ENCODE assay signal across 27 mouse cellular contexts in genomic region chr16:35406706-35407105, GRCm38 (mm10). TPM values are rescaled to one million over a fixed set of nuclear protein-coding genes. Genes with fewer than 3 reads are reported as not detected.
DNase-seq lines count a peak whose midpoint lies in the region; ATAC-seq and TF ChIP-seq lines count a peak whose summit lies in the region.
"Had no signal": no experiment of that assay in that cellular context is flagged by ENCODE, and none has a peak within 500 bp of the region (broad histone marks: within the 10 kb centered on the region; RNA-seq: fewer than 3 reads in every experiment).

No protein-coding gene starts in this region.

- H3K9ac ChIP-seq in heart, embryonic 12.5 days: no peak overlapping the region
- no peak overlapping the region for H3K9ac ChIP-seq in kidney, embryonic 14.5 days (ENCODE audit: low read depth, low read length)
- no peak overlapping the region for H3K9ac ChIP-seq in kidney, postnatal 0 days (ENCODE audit: low read depth, low read length)
- H3K9ac ChIP-seq in neural tube, embryonic 15.5 days (replicated peaks): no peak overlapping the region
- no peak overlapping the region for H3K9ac ChIP-seq in intestine, embryonic 15.5 days
- H3K9ac ChIP-seq: forebrain, embryonic 13.5 days; heart, embryonic 15.5 days; hindbrain, embryonic 15.5 days had no signal

- no peak overlapping the region for H3K27ac ChIP-seq in heart, embryonic 12.5 days (ENCODE audit: poor library complexity, severe bottlenecking)
- no peak overlapping the region for H3K27ac ChIP-seq in kidney, embryonic 14.5 days (ENCODE audit: low read depth, low read length)
- no peak overlapping the region for H3K27ac ChIP-seq in kidney, postnatal 0 days
- H3K27ac ChIP-seq in neural tube, embryonic 15.5 days (replicated peaks): no peak overlapping the region
- H3K27ac ChIP-seq in intestine, embryonic 15.5 days: no peak overlapping the region
- H3K27ac ChIP-seq: forebrain, embryonic 10.5 days; forebrain, embryonic 13.5 days; gastrocnemius, adult 2 months; heart, embryonic 15.5 days; hindbrain, embryonic 15.5 days had no signal

- no peaks in the 10 kb centered on the region for H3K27me3 ChIP-seq in heart, embryonic 12.5 days (replicated peaks)
- H3K27me3 ChIP-seq in kidney, embryonic 14.5 days (ENCODE audit: control insufficient read depth, insufficient read depth, low read length): no peaks in the 10 kb centered on the region
- no peaks in the 10 kb centered on the region for H3K27me3 ChIP-seq in kidney, postnatal 0 days (ENCODE audit: insufficient read depth, low read length)
- H3K27me3 ChIP-seq in neural tube, embryonic 15.5 days (replicated peaks): no peaks in the 10 kb centered on the region
- no peaks in the 10 kb centered on the region for H3K27me3 ChIP-seq in intestine, embryonic 15.5 days (replicated peaks)
- H3K27me3 ChIP-seq: forebrain, embryonic 13.5 days; heart, embryonic 15.5 days; hindbrain, embryonic 15.5 days; Patski had no signal

- H3K4me2 ChIP-seq in heart, embryonic 12.5 days: no peak overlapping the region
- no peak overlapping the region for H3K4me2 ChIP-seq in kidney, embryonic 14.5 days (replicated peaks; ENCODE audit: low read depth, low read length)
- H3K4me2 ChIP-seq in kidney, postnatal 0 days (ENCODE audit: low read length): no peak overlapping the region
- H3K4me2 ChIP-seq in neural tube, embryonic 15.5 days: no peak overlapping the region
- H3K4me2 ChIP-seq in intestine, embryonic 15.5 days (replicated peaks): no peak overlapping the region
- H3K4me2 ChIP-seq: forebrain, embryonic 13.5 days; heart, embryonic 11.5 days; heart, embryonic 15.5 days; hindbrain, embryonic 15.5 days had no signal

- TF ChIP-seq CTCF in kidney, postnatal 0 days (IDR thresholded peaks at IDR 0.05; ENCODE audit: low read depth): no peak

- WGBS in heart, embryonic 12.5 days: 76% methylated on average over 4 of the region's 4 CpGs
- 15% methylated on average over 4 of the region's 4 CpGs for WGBS in kidney, embryonic 14.5 days
- 37% methylated on average over 4 of the region's 4 CpGs for WGBS in kidney, postnatal 0 days
- WGBS in neural tube, embryonic 15.5 days: 22% methylated on average over 4 of the region's 4 CpGs
- 55% methylated on average over 4 of the region's 4 CpGs for WGBS in intestine, embryonic 15.5 days

- no peak for ATAC-seq in heart, embryonic 12.5 days (ENCODE audit: insufficient number of reproducible peaks, low FRiP score)
- peak; percentile 90 for ATAC-seq in kidney, embryonic 14.5 days (ENCODE audit: low FRiP score, low TSS enrichment)
- ATAC-seq in kidney, postnatal 0 days (replicated peaks; ENCODE audit: low FRiP score, low read depth): peak; percentile 58
- peak; percentile 78 for ATAC-seq in neural tube, embryonic 15.5 days (ENCODE audit: low FRiP score)
- ATAC-seq in intestine, embryonic 15.5 days: no peak
- ATAC-seq: forebrain, embryonic 13.5 days; forebrain, embryonic 16.5 days; Patski had no signal

- no peaks in the 10 kb centered on the region for H3K9me3 ChIP-seq in heart, embryonic 12.5 days (replicated peaks)
- H3K9me3 ChIP-seq in kidney, embryonic 14.5 days (ENCODE audit: control insufficient read depth, low read length): no peaks in the 10 kb centered on the region
- H3K9me3 ChIP-seq in kidney, postnatal 0 days (replicated peaks; ENCODE audit: low read length): no peaks in the 10 kb centered on the region
- no peaks in the 10 kb centered on the region for H3K9me3 ChIP-seq in neural tube, embryonic 15.5 days (replicated peaks)
- H3K9me3 ChIP-seq in intestine, embryonic 15.5 days: no peaks in the 10 kb centered on the region
- H3K9me3 ChIP-seq: forebrain, embryonic 10.5 days; forebrain, embryonic 13.5 days; G1E; heart, embryonic 15.5 days; hindbrain, embryonic 15.5 days had no signal

- no peak overlapping the region for H3K4me3 ChIP-seq in heart, embryonic 12.5 days
- no peak overlapping the region for H3K4me3 ChIP-seq in kidney, embryonic 14.5 days (ENCODE audit: low read length)
- no peak overlapping the region for H3K4me3 ChIP-seq in kidney, postnatal 0 days (replicated peaks; ENCODE audit: low read depth, low read length)
- no peak overlapping the region for H3K4me3 ChIP-seq in neural tube, embryonic 15.5 days (replicated peaks)
- H3K4me3 ChIP-seq in intestine, embryonic 15.5 days (replicated peaks): no peak overlapping the region
- H3K4me3 ChIP-seq: forebrain, embryonic 10.5 days; forebrain, embryonic 13.5 days; gastrocnemius, adult 2 months; heart, embryonic 15.5 days; hindbrain, embryonic 15.5 days had no signal

- no peaks in the 10 kb centered on the region for H3K4me1 ChIP-seq in heart, embryonic 12.5 days (replicated peaks)
- H3K4me1 ChIP-seq in kidney, embryonic 14.5 days (ENCODE audit: control insufficient read depth, insufficient read depth, low read length): peaks cover 15% of the 10 kb centered on the region; the same call in 1 of the 2 replicates
- no peaks in the 10 kb centered on the region for H3K4me1 ChIP-seq in kidney, postnatal 0 days (replicated peaks; ENCODE audit: insufficient read depth, low read length)
- H3K4me1 ChIP-seq in neural tube, embryonic 15.5 days: peaks cover 8% of the 10 kb centered on the region
- H3K4me1 ChIP-seq in intestine, embryonic 15.5 days (replicated peaks): no peaks in the 10 kb centered on the region
- H3K4me1 ChIP-seq: forebrain, embryonic 10.5 days; forebrain, embryonic 13.5 days; heart, embryonic 15.5 days; hindbrain, embryonic 15.5 days had no signal

- peaks cover 73% of the 10 kb centered on the region for H3K36me3 ChIP-seq in heart, embryonic 12.5 days
- peaks cover 9% of the 10 kb centered on the region; the same call in 1 of the 2 replicates for H3K36me3 ChIP-seq in kidney, embryonic 14.5 days (ENCODE audit: control insufficient read depth, insufficient read depth, low read length)
- peaks cover 4% of the 10 kb centered on the region; the same call in 1 of the 2 replicates for H3K36me3 ChIP-seq in kidney, postnatal 0 days (ENCODE audit: insufficient read depth, low read length)
- H3K36me3 ChIP-seq in neural tube, embryonic 15.5 days: no peaks in the 10 kb centered on the region
- H3K36me3 ChIP-seq in intestine, embryonic 15.5 days: no peaks in the 10 kb centered on the region
- H3K36me3 ChIP-seq: G1E; hindbrain, embryonic 15.5 days had no signal

- peak; percentile 41 for DNase-seq in heart, adult 11 months
- DNase-seq in kidney, postnatal 4 days: no peak
- peak; percentile 83 for DNase-seq in kidney, postnatal 0 days (ENCODE audit: low spot score)
- DNase-seq in kidney, adult 11 months: no peak
- DNase-seq: adrenal gland, postnatal 10 days; adrenal gland, postnatal 36 days; B cell, adult 2 months; cerebellum, adult 18-20 months; cerebellum, adult 9-10 months; cerebellum, postnatal 14 days; gastrocnemius, adult 2 months; gastrocnemius, postnatal 14 days; heart, adult 18-20 months; heart, postnatal 10 days; heart, postnatal 36 days had no signal

RNA-seq across cellular contexts. Expression of gene Sec22a, which starts 43.0 kb away (rescaled TPM):
- 32.8 and 33.7 TPM in 2 replicates for polyA plus RNA-seq in heart, embryonic 12.5 days (2016; fragmentation: Nextera tagmentation; extraction: Ambion mirVana)
- polyA plus RNA-seq in kidney, embryonic 14.5 days (2014; fragmentation: Nextera tagmentation; extraction: Ambion mirVana): 52.8 and 54.6 TPM in 2 replicates
- polyA plus RNA-seq in kidney, postnatal 0 days (2015; fragmentation: Nextera tagmentation; extraction: Ambion mirVana): 63.8 and 65.7 TPM in 2 replicates
- 38.8 and 39.5 TPM in 2 replicates for polyA plus RNA-seq in neural tube, embryonic 15.5 days (2015; fragmentation: Nextera tagmentation; extraction: Ambion mirVana)
- 53.3 and 54.3 TPM in 2 replicates for polyA plus RNA-seq in intestine, embryonic 15.5 days (2015; fragmentation: Nextera tagmentation; extraction: Ambion mirVana)

Comparison
In these comparisons a context has a peak if more than half of its experiments do, and no peak if none do; other contexts are left out.
1. DNase-seq: peak in heart, adult 11 months (single experiment) and kidney, postnatal 0 days (single experiment); none in kidney, postnatal 4 days (0 of 2) and kidney, adult 11 months (single experiment).
2. ATAC-seq: peak in kidney, embryonic 14.5 days (single experiment), kidney, postnatal 0 days (single experiment) and neural tube, embryonic 15.5 days (single experiment); none in heart, embryonic 12.5 days (single experiment) and intestine, embryonic 15.5 days (single experiment).